Mouse (Mus musculus) adrenal gland, postnatal 10 days (tissue): ENCODE results near the gene Fggy. TPM values are rescaled to one million over a fixed set of nuclear protein-coding genes. Genes with fewer than 3 reads are reported as not detected.

Source experiments
- DNase-seq: peaks from one replicate; pipeline ENCODE4 v3.0.0; 2021; ENCODE audit warnings: mixed read lengths
- total RNA-seq, 2 experiments: library from RNA; stranded (reverse); gene quantifications; 2 replicates each; pipeline ENCODE4 v1.2.3; 2021

The Fggy gene
- total RNA-seq, 2 experiments from 2014 or later, result 44.1 to 57.7 TPM

DNA sequence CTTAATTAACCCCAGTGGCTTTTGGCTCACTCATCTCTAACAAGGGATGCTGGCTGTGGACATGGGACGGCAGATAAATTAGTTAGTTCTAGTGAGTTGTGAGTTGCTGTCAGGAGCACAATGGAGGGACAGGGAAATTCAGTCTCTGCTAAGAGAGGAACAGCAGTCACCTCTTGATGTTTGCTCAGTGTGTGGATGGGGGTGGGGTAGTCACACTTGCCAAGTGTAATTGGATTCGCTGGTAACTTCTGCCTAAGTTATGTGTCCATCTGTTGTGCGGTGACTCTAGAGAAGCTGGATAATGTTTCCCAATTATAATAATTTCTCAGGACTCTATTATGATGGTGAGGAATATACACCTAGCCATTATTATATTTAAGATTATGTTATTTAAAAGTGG, 107.0 kb downstream of the Fggy start:
- no peak for DNase-seq

DNA sequence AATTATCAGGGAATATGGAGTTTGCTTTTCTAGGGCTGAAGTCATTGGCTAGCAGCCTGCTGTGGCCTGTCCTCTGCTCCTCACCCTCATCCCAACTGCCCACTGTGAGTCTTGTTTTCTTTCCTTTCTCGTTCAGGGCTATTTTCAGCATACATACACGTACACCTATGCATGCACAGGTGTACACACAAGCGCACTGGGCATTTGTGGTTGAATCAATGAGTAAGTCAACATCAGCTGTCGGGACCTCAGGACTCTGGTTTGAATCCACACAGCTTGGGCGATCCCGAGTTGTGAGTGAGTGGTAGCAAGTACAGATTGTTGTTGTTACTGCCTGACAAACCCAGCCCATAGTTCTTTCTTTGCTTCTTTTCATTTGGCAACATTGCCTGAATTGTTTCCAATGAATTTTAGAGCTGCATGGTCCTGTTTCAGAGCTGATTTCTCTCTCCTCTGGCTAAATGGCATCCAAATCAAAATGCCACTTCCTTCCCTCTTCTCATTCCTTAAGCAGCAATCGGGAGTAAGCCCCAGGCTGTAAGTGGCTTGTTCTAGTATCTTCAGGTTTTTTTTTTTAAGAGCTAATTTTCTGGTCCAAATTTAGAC, 109.1 kb downstream of the Fggy start:
- DNase-seq, result no peak

DNA sequence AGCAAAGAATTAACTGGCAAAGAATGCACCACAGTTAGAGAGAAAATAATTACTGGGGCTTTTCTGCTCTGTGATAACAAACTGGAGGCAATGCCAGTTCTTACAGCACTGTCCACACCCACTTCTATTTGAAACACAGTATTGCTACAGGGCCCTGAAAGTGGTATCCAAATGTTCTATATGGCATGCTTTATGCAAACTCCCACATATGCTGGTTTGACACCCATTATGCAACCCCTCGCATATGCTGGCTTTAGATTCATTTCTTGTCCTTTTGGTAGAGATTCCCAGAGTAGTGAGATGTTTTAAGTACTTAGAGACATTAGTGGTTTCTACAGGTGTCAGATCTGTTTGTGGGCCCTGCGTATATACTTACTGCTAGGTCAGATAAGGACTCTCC, 109.6 kb downstream of the Fggy start:
- DNase-seq, result no peak

DNA sequence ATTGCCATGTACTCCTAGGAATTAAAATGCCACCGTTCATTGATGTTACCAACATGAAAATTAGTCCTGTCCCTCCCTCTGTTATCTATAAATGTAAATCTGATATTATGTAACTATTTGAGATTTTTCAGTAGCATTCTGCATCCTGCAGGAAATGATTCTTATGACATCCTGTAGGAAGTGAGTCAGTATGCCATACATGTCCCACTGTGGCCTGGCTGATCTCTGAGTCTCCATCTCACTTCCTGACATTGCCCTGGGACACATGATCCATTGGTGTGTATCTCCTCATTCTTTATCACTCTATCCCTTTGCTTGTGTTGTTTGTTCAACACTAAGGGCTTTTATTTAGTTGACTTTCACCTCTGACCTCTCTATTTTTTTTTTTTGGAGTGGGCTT, 110.3 kb downstream of the Fggy start:
- DNase-seq, result no peak

DNA sequence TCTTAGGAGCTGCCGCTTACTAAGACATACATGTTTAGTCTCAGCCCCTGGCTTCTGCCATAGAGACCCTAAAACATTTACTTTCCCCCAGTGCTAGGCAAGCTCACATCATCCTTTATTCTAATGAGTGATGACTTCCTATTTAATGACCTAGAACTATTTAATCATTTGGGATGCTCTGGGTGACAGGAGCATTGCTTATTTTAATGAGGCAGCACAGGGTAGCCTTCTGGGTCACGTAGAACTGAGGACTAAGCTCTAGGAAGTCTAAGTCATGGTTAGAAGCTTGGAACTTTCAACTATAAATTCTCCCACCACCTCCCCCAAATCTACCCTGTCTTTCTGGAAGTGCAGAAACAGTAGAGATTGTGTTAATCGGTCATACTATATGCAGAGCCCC, 111.2 kb downstream of the Fggy start:
- no peak for DNase-seq

DNA sequence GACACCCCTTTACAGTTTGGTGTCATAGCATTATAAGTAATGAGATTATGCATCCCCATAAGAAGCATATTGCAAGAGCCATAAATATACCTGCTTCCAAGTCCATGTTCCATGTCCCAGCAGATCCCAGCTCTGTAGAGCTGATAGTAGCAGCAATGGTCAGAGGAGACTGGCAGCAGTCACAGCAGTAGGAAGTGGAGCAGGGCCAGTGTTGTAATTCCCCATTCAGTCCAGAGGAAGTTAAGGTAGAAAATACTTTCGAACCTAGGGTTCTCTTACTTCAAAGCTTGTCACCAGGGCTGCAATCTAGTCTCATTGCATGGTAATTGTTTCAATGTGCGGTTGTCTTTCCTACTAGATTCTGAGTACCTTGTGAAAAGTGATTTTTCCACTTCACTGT, 112.0 kb downstream of the Fggy start:
- DNase-seq, result no peak

DNA sequence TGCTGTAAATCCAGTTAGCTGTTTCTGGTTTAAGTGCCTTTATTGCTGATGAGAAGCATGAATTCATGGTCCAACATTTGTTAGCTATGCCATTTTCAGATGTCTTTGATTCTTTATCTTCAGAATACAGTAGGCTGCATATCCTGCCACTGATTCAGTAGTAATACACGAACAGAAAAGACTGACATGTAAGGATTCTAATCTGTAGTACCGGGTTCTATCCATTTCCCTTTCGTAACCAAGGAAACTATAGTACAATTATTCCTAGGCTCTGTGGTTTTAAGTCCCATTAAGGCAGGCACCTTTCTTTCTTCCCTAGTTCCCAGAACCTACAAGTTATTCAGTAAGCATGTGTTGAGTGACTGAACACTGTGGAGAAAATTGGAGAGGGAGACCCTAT, 113.3 kb downstream of the Fggy start:
- no peak for DNase-seq

DNA sequence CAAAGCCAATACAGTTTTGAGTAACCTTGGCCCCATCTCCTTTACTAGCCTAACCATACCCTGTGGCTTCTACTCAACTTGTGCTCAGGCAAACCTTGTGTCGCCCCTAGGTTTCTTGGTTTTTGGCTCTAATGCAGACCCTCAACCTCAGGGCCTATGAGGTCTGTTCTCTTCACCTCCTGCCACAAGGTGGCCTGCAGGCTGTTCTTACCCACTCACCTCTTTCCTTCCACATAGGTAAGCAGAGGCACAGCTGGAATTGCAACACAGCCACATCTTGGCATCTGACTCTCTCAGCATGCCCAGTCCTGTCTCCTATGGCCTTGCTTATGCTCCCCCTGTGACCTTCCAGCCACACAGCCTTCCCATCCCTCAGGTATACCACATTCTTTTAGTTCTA, 114.7 kb downstream of the Fggy start:
- no peak for DNase-seq

DNA sequence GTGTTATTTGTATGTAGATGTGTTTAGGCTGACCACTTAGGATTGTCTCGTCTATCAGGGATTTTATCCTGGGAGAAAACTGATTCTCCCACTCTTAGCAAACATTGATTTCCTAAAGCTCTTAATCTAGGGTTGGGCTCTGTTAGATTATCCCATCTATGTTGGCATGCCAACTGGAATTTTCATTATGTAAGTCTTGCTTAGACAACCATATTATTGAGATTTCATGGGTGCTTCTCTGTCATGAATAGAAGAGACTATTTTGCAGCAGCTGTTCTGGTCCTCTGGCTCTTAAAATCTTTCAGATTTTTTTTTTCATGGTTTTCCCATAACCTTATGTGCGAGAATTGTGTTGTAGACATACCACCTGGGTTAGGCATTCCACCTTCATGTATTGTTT, 119.1 kb downstream of the Fggy start:
- DNase-seq, result no peak

DNA sequence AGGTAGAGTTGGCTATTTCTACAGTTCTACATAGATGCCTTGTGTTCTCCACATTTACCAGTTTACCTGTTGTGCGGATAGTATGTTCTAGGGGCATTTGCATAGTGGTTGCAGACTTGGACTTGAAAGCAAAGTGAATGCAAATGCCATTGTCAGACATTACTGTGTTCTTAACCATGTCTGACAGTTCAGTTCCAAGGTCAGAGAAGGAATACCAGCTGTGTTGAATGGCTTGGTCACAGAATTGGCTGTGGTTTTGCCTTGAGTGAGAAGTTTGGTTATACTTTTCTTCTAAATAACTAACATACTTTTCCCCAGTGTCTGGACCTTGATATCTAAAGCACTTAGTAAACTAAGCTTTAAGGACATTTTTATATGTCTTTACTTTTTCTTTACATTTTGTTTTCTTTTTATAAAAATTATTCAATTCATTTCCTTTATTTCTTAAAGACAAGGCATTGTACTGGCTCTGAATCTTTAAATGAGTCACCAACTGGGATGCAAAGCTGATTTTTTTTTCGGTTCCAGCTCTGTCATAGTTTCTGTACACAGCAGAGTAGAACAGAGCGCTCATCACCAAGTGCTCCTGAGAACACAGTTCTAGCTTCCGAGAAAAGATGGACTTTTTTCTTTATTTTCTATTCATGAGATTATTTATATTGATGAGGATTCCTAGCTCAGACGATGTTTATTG, 123.6 kb downstream of the Fggy start:
- DNase-seq, result no peak

DNA sequence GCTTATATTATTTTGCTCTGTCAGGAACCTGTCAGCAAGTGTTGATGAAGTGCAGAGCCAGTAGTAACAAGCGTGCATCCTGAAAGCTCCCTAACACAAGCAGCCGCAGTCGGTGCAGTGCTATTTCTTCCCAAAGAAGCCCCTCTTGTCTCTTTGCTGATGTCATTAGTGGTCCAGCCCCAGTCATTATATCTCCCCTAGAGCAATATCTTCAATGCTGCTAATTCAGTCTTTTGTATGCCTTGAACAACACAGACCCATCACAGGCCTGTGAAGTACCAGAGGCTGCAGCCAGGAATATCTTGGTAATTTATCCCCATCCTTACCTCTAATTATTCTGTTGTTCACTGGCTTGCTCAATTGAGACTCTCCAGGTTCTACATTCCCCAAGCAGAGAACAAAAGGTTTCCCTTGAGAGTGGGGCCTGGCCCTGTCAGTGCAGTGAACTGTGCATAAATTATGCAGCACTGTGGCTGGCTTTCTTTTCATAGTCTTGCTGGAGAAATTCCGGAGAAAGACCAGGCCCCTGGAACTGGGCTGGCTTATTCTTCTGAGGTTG, 127.3 kb downstream of the Fggy start:
- no peak for DNase-seq

DNA sequence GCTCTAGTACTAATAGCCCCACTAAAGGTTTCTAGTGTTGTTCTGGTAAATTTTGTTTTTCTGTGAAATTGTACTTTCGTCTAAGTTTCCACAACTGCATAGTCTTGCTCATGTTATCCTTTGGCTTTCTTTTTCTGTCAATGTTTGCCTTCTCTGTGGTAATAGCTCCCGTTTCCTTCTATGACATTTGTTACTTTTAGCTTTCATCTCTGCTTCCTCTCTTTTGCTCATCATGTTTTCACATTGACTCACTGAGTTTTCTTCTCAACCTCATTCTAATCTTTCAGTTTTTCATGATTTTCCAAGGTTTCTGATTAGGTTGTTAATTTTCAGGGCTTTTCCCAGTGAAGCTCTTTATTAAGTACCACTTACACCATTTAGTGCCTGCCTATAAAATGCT, 129.5 kb downstream of the Fggy start:
- DNase-seq, result no peak

DNA sequence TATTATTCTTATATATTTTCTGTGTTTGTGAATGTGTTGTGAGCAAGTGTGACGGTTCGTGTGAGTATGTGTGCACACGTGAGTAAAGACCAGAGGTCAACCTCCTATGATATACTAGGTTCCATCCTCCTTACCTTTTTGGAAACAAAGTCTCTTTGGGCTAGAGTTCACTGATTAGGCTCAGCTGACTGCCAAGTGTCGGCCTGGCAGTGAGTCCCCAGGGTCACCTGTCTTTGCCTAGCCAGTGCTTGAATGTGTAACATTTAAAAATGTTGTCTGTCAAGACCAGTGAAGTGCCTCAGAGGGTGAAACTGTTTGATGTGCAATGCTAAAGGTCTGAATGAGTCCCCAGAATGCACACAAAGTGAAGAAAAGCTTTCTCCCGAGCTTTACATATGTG, 130.0 kb downstream of the Fggy start:
- no peak for DNase-seq

DNA sequence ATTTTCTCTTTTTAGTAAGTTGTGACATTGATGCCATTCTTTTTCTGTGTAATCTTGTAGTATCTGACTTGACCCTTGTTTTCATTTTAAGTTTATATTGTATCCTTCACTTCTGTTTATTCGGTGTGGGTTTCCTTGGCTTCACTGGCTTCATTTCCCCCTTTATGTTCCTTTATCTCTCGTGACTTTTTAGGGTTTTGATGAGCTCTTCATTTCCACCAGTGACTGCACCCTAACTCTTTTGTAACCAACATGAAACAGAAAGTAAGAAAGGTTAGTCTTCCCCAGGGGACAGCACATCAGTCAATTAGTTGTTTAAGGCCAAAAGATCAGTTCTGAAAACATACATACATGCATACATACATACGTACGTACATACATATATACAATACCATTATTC, 130.9 kb downstream of the Fggy start:
- no peak for DNase-seq

DNA sequence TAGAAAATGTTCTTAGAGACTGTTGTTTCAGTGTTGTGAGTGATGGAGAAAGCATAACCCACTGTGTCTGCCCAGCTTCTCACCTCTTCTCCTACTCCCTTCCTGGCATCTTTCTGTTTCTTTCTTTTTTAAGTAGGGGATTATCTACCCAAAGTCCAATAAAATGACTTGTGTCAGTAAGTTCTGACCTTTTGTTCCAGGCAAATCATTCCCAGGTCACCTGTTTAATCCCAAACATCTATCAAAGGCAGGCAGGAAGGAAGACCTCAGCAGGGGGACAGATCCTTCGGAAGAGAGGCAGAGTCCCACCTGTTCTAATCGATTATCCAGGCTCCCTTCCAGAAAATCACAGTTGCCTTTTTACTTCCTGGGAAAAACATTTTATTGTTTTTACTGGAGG, 143.1 kb downstream of the Fggy start:
- no peak for DNase-seq

DNA sequence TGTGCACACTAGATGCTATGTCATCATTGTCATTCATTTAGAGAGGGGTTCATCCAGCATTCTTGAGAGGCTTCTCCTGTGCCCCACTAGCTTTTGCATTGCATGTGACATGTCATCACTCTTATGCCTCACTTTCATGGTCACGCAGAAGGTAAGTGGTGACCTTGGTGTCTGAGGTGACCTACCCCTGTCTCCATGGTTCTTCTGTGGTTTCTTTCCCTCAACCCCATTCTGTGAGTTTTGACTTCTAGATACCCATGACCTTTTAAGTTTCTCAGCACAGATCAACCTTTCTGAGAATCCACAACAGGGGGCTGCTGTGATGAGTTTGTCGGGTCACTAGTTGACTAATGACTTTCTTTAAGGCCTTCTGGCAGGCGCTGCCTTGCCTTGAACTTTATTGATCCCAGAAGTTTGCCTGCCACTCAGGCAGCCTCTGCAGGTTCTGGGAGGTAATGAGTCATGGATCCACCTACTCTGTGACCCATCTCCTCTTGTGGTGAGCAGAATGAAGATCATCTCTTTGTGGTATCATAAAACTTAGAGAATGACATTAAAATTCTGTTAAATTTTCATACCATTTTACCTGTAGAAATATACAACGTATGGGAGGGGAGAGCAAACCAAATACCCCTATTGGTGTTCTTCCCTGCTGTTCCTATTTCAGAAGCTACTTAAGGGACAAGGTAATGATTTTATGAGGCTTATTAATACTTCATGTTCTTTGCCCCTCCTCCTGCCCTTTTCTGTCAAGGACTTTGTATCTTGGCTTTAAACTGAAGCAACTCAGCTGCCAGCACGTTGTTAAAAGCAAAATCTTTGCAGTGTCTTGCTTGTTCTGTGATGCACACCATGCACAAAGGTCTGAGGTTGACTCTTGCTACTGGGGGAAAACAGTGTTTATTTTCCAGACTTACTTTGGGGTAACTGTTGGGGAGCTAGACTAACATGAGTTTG, 150.9 kb downstream of the Fggy start:
- peak; percentile 26 for DNase-seq

DNA sequence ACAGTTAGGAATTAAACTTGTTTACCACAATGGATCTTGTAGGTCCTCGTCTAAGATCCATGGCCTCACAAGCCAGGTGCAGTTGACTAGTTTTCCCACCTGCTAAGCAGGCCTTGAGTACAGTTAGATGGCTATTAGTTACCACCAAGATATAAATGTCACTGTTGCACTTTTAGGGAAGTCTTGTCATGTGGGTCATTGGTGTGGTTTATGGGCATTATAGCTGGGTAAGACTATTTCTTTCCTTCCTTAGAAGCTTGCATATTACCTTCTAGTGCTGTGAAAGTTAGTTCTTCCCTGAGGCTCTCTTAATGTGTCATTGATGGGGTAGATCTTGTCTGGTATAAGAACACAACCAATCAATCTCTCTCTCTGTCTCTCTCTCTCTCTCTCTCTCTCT, 152.4 kb downstream of the Fggy start:
- DNase-seq, result no peak

DNA sequence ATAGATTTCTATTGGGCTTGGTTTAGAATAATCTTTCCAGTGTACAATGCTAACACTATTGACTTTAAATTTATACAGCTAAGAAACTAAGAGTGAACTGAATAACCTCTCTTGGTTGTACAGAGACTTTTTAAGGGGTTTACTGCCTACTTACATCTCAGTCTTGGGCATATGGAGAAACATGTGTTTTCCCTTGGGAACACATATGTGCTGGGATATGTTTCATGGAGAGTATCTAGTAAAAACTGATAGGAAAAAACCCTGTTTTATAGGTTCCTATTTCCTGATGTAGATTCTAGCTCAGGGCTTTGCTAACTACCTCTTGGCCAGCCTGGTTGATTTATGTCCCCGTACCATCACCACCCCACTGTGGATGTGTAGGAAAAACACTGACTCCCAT, 155.5 kb downstream of the Fggy start:
- no peak for DNase-seq

DNA sequence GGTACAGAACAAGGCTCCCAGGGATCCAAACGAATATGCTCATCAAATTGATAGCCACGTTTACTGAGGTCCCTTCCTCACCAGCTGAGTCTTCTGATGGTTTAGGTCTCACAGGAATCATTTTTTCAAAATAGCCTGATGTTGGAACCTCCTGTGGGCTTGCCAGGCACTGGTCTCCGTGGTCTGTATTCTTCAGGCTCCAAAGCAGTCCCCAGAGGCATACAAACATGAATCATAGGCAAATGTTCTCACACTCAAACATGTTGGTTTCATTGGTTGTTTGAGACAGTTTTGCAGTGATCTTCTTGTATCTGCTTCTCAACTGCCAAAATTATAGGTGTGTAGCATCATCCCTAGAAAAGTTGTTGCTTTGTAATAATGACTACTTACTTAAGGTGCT, 156.0 kb downstream of the Fggy start:
- DNase-seq, result no peak

DNA sequence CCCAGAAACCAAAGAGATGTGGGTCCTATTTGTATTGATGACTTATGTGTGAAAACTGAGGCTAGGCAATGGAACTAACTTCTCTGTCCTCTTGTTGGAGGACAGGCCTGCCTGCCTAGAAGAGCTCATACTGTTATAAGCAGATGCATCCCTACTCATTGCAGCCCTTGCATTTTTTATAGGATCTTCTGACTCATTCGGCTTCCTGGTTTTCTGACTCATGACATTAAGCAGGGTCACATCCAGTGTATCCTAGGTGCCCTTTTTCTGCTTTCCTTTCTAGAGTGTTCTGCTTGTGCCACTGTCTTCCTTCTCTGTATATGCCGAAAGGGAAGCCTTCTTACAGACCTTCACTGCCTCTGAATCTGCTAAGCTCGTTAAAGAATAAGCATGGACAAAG, 158.8 kb downstream of the Fggy start:
- no peak for DNase-seq

DNA sequence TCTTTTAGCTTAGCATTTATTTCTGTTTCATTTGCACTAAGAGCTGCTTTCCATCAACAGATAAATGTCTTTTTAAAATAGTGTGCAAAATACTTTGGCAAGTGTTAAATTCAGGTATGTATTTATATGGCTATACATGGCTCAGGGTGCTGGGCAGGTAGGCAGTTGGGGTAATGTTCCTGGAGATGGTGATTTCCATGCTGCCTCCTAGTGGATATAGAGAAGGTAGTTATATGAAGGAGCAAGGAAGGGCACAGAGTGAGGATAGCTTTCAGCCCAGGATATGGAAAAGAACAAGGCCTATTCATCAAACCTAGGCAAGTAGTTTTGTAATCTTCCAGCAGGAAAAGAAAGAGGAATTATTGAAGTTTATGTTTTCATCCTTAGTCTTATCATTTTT, 166.3 kb downstream of the Fggy start:
- DNase-seq, result no peak

DNA sequence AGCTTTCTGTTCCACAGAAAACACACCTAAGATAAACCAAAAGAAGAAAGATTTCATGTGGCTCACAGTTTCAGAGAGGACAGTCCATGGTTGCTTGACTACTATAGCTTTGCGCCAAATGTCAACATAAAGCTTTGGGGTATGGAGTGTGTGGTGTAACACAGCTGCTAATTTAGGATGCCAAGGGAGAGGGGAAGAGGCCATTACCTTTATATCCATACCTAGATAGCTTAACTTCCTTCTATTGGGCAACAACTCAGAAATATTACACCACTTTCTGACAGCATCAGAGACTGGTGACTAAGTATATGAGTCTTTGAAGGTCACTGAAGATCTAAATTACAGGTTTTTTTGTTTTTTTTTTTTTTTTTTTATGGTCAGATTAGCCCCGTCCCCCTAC, 169.1 kb downstream of the Fggy start:
- no peak for DNase-seq
